Mouse (Mus musculus): ENCODE measurements around the gene Mxi1. TPM values are rescaled to one million over a fixed set of nuclear protein-coding genes. Genes with fewer than 3 reads are reported as not detected.

Gene Mxi1
- polyA plus RNA-seq, 1 experiment from 2014 or later, result 45.0 TPM

- no peak for DNase-seq (ENCODE audit: low spot score)
Measured at GRCm38 (mm10) chr19:53321273-53321672, 11.0 kb downstream of the Mxi1 start.

- no peak for DNase-seq (ENCODE audit: low spot score)
Measured at GRCm38 (mm10) chr19:53322438-53323048, 12.2 kb downstream of the Mxi1 start.

GRCm38 (mm10) chr19:53324866-53325265, 14.5 kb downstream of the Mxi1 start:
- no peak for DNase-seq (ENCODE audit: low spot score)

- DNase-seq (ENCODE audit: low spot score), result peak; percentile 49
Measured at GRCm38 (mm10) chr19:53325578-53326295, 15.4 kb downstream of the Mxi1 start.

- no peak for DNase-seq (ENCODE audit: low spot score)
Measured at GRCm38 (mm10) chr19:53328116-53328515, 17.8 kb downstream of the Mxi1 start.

- DNase-seq (ENCODE audit: low spot score), result peak; percentile 91
Measured at GRCm38 (mm10) chr19:53329221-53329991, 19.1 kb downstream of the Mxi1 start.

- DNase-seq (ENCODE audit: low spot score), result peak; percentile 68
Measured at GRCm38 (mm10) chr19:53329992-53330381, 19.7 kb downstream of the Mxi1 start.

- no peak for DNase-seq (ENCODE audit: low spot score)
Measured at GRCm38 (mm10) chr19:53331882-53332500, 21.7 kb downstream of the Mxi1 start.

- no peak for DNase-seq (ENCODE audit: low spot score)
Measured at GRCm38 (mm10) chr19:53333730-53334129, 23.4 kb downstream of the Mxi1 start.

- DNase-seq (ENCODE audit: low spot score), result no peak
Measured at GRCm38 (mm10) chr19:53335241-53335640, 24.9 kb downstream of the Mxi1 start.

- no peak for DNase-seq (ENCODE audit: low spot score)
Measured at GRCm38 (mm10) chr19:53340423-53340822, 30.1 kb downstream of the Mxi1 start.

GRCm38 (mm10) chr19:53343174-53343881, 33.0 kb downstream of the Mxi1 start:
- no peak for DNase-seq (ENCODE audit: low spot score)

GRCm38 (mm10) chr19:53344062-53344461, 33.7 kb downstream of the Mxi1 start:
- no peak for DNase-seq (ENCODE audit: low spot score)

- DNase-seq (ENCODE audit: low spot score), result no peak
Measured at GRCm38 (mm10) chr19:53345766-53346165, 35.4 kb downstream of the Mxi1 start.

- DNase-seq (ENCODE audit: low spot score), result no peak
Measured at GRCm38 (mm10) chr19:53353864-53354263, 43.5 kb downstream of the Mxi1 start.

GRCm38 (mm10) chr19:53354271-53355000, 44.1 kb downstream of the Mxi1 start:
- no peak for DNase-seq (ENCODE audit: low spot score)

GRCm38 (mm10) chr19:53355065-53355464, 44.7 kb downstream of the Mxi1 start:
- DNase-seq (ENCODE audit: low spot score), result no peak

GRCm38 (mm10) chr19:53359160-53360033, 49.1 kb downstream of the Mxi1 start:
- no peak for DNase-seq (ENCODE audit: low spot score)

- no peak for DNase-seq (ENCODE audit: low spot score)
Measured at GRCm38 (mm10) chr19:53360265-53360958, 50.1 kb downstream of the Mxi1 start.

Data from thymus, postnatal 0 days (tissue).